Mouse (Mus musculus): ENCODE measurements around the gene Cldn15. TPM values are rescaled to one million over a fixed set of nuclear protein-coding genes. Genes with fewer than 3 reads are reported as not detected.
"Not testable (repeated sequence)": the region's sequence is repeated elsewhere in the genome, so short reads cannot be mapped to it uniquely, and the experiment has no call there.

Cldn15 gene
- polyA plus RNA-seq, 1 experiment from 2014 or later, result 0.25 TPM

- DNase-seq (ENCODE audit: low spot score), result no peak
- Histone ChIP-seq H3K4me1 (ENCODE audit: control insufficient read depth, insufficient read depth, low read length) (no peaks in the 10 kb centered on the region), H3K27ac (replicated peaks; ENCODE audit: low read depth, low read length) (no peak overlapping the region), H3K27me3 (ENCODE audit: control insufficient read depth, insufficient read depth, low read length) (no peaks in the 10 kb centered on the region), H3K4me3 (ENCODE audit: low read depth, low read length) (no peak overlapping the region), H3K4me2 (ENCODE audit: low read depth, low read length) (no peak overlapping the region), H3K9ac (replicated peaks; ENCODE audit: low read length) (no peak overlapping the region), H3K9me3 (replicated peaks; ENCODE audit: control insufficient read depth, low read length) (no peaks in the 10 kb centered on the region), H3K36me3 (replicated peaks; ENCODE audit: control insufficient read depth, insufficient read depth, low read depth, low read length) (no peaks in the 10 kb centered on the region)
- WGBS, result 85% methylated on average over 12 of the region's 12 CpGs
- no peak for ATAC-seq (replicated peaks; ENCODE audit: insufficient number of reproducible peaks, low FRiP score, low TSS enrichment, low read depth)
Measured at GRCm38 (mm10) chr5:136940845-136941560, 25.4 kb upstream of the Cldn15 start.

GRCm38 (mm10) chr5:136942781-136943180 is 23.6 kb upstream of the Cldn15 start:
- Histone ChIP-seq H3K4me1 (ENCODE audit: control insufficient read depth, insufficient read depth, low read length) (no peaks in the 10 kb centered on the region), H3K9ac (replicated peaks; ENCODE audit: low read length) (no peak overlapping the region), H3K27ac (replicated peaks; ENCODE audit: low read depth, low read length) (no peak overlapping the region), H3K9me3 (replicated peaks; ENCODE audit: control insufficient read depth, low read length) (no peaks in the 10 kb centered on the region), H3K4me3 (ENCODE audit: low read depth, low read length) (no peak overlapping the region), H3K4me2 (ENCODE audit: low read depth, low read length) (no peak overlapping the region), H3K27me3 (ENCODE audit: control insufficient read depth, insufficient read depth, low read length) (no peaks in the 10 kb centered on the region), H3K36me3 (replicated peaks; ENCODE audit: control insufficient read depth, insufficient read depth, low read depth, low read length) (no peaks in the 10 kb centered on the region)
- WGBS, result 75% methylated on average over 3 of the region's 3 CpGs
- ATAC-seq (replicated peaks; ENCODE audit: insufficient number of reproducible peaks, low FRiP score, low TSS enrichment, low read depth) (no peak), DNase-seq (ENCODE audit: low spot score) (peak; percentile 10)

- Histone ChIP-seq H3K27me3 (ENCODE audit: control insufficient read depth, insufficient read depth, low read length) (no peaks in the 10 kb centered on the region), H3K4me1 (ENCODE audit: control insufficient read depth, insufficient read depth, low read length) (no peaks in the 10 kb centered on the region), H3K27ac (replicated peaks; ENCODE audit: low read depth, low read length) (no peak overlapping the region), H3K4me2 (ENCODE audit: low read depth, low read length) (no peak overlapping the region), H3K4me3 (ENCODE audit: low read depth, low read length) (no peak overlapping the region), H3K9ac (replicated peaks; ENCODE audit: low read length) (no peak overlapping the region), H3K9me3 (replicated peaks; ENCODE audit: control insufficient read depth, low read length) (no peaks in the 10 kb centered on the region), H3K36me3 (replicated peaks; ENCODE audit: control insufficient read depth, insufficient read depth, low read depth, low read length) (no peaks in the 10 kb centered on the region)
- DNase-seq (ENCODE audit: low spot score) (no peak), ATAC-seq (replicated peaks; ENCODE audit: insufficient number of reproducible peaks, low FRiP score, low TSS enrichment, low read depth) (no peak)
- 77% methylated on average over 2 of the region's 2 CpGs for WGBS
Measured at GRCm38 (mm10) chr5:136943382-136943781, 23.0 kb upstream of the Cldn15 start.

GRCm38 (mm10) chr5:136945084-136945483 is 21.3 kb upstream of the Cldn15 start:
- H3K36me3 ChIP-seq (replicated peaks; ENCODE audit: control insufficient read depth, insufficient read depth, low read depth, low read length), result no peaks in the 10 kb centered on the region
- WGBS, result 86% methylated on average over 12 of the region's 12 CpGs
- H3K4me3 ChIP-seq (ENCODE audit: low read depth, low read length), result no peak overlapping the region
- no peak overlapping the region for H3K9ac ChIP-seq (replicated peaks; ENCODE audit: low read length)
- no peak overlapping the region for H3K27ac ChIP-seq (replicated peaks; ENCODE audit: low read depth, low read length)
- DNase-seq (ENCODE audit: low spot score) (no peak), ATAC-seq (replicated peaks; ENCODE audit: insufficient number of reproducible peaks, low FRiP score, low TSS enrichment, low read depth) (no peak)
- no peak overlapping the region for H3K4me2 ChIP-seq (ENCODE audit: low read depth, low read length)
- H3K4me1 ChIP-seq (ENCODE audit: control insufficient read depth, insufficient read depth, low read length), result no peaks in the 10 kb centered on the region
- no peaks in the 10 kb centered on the region for H3K9me3 ChIP-seq (replicated peaks; ENCODE audit: control insufficient read depth, low read length)
- no peaks in the 10 kb centered on the region for H3K27me3 ChIP-seq (ENCODE audit: control insufficient read depth, insufficient read depth, low read length)

- Histone ChIP-seq H3K9me3 (replicated peaks; ENCODE audit: control insufficient read depth, low read length) (no peaks in the 10 kb centered on the region), H3K4me1 (ENCODE audit: control insufficient read depth, insufficient read depth, low read length) (no peaks in the 10 kb centered on the region), H3K27ac (replicated peaks; ENCODE audit: low read depth, low read length) (no peak overlapping the region), H3K36me3 (replicated peaks; ENCODE audit: control insufficient read depth, insufficient read depth, low read depth, low read length) (no peaks in the 10 kb centered on the region), H3K4me3 (ENCODE audit: low read depth, low read length) (no peak overlapping the region), H3K9ac (replicated peaks; ENCODE audit: low read length) (no peak overlapping the region), H3K4me2 (ENCODE audit: low read depth, low read length) (no peak overlapping the region), H3K27me3 (ENCODE audit: control insufficient read depth, insufficient read depth, low read length) (no peaks in the 10 kb centered on the region)
- DNase-seq (ENCODE audit: low spot score) (no peak), ATAC-seq (replicated peaks; ENCODE audit: insufficient number of reproducible peaks, low FRiP score, low TSS enrichment, low read depth) (no peak)
Measured at GRCm38 (mm10) chr5:136947874-136948273, 18.5 kb upstream of the Cldn15 start.

- not testable (repeated sequence) for H3K9ac ChIP-seq (replicated peaks; ENCODE audit: low read length)
Measured at GRCm38 (mm10) chr5:136949551-136950336, 16.7 kb upstream of the Cldn15 start.

GRCm38 (mm10) chr5:136950521-136950920 is 15.9 kb upstream of the Cldn15 start:
- Histone ChIP-seq H3K9me3 (replicated peaks; ENCODE audit: control insufficient read depth, low read length) (no peaks in the 10 kb centered on the region), H3K4me3 (ENCODE audit: low read depth, low read length) (no peak overlapping the region), H3K36me3 (replicated peaks; ENCODE audit: control insufficient read depth, insufficient read depth, low read depth, low read length) (no peaks in the 10 kb centered on the region), H3K27ac (replicated peaks; ENCODE audit: low read depth, low read length) (no peak overlapping the region), H3K27me3 (ENCODE audit: control insufficient read depth, insufficient read depth, low read length) (no peaks in the 10 kb centered on the region), H3K4me2 (ENCODE audit: low read depth, low read length) (no peak overlapping the region), H3K4me1 (ENCODE audit: control insufficient read depth, insufficient read depth, low read length) (no peaks in the 10 kb centered on the region), H3K9ac (replicated peaks; ENCODE audit: low read length) (no peak overlapping the region)
- DNase-seq (ENCODE audit: low spot score) (no peak), ATAC-seq (replicated peaks; ENCODE audit: insufficient number of reproducible peaks, low FRiP score, low TSS enrichment, low read depth) (no peak)
- WGBS, result 89% methylated on average over 6 of the region's 6 CpGs

More at GRCm38 (mm10) chr5:136949551-136950336, 16.7 kb upstream of the Cldn15 start:
- H3K27me3 ChIP-seq (ENCODE audit: control insufficient read depth, insufficient read depth, low read length); H3K9me3 ChIP-seq (replicated peaks; ENCODE audit: control insufficient read depth, low read length); H3K4me1 ChIP-seq (ENCODE audit: control insufficient read depth, insufficient read depth, low read length); DNase-seq (ENCODE audit: low spot score); H3K4me2 ChIP-seq (ENCODE audit: low read depth, low read length); H3K36me3 ChIP-seq (replicated peaks; ENCODE audit: control insufficient read depth, insufficient read depth, low read depth, low read length); ATAC-seq (replicated peaks; ENCODE audit: insufficient number of reproducible peaks, low FRiP score, low TSS enrichment, low read depth); H3K27ac ChIP-seq (replicated peaks; ENCODE audit: low read depth, low read length); H3K4me3 ChIP-seq (ENCODE audit: low read depth, low read length): not testable (repeated sequence)
- 87% methylated on average over 14 of the region's 14 CpGs for WGBS

- no peak overlapping the region for H3K9ac ChIP-seq (replicated peaks; ENCODE audit: low read length)
- no peak overlapping the region for H3K4me3 ChIP-seq (ENCODE audit: low read depth, low read length)
- no peak overlapping the region for H3K4me2 ChIP-seq (ENCODE audit: low read depth, low read length)
- no peaks in the 10 kb centered on the region for H3K4me1 ChIP-seq (ENCODE audit: control insufficient read depth, insufficient read depth, low read length)
- 77% methylated on average over 4 of the region's 4 CpGs for WGBS
- no peaks in the 10 kb centered on the region for H3K9me3 ChIP-seq (replicated peaks; ENCODE audit: control insufficient read depth, low read length)
- DNase-seq (ENCODE audit: low spot score), result no peak
- H3K27ac ChIP-seq (replicated peaks; ENCODE audit: low read depth, low read length), result no peak overlapping the region
- H3K36me3 ChIP-seq (replicated peaks; ENCODE audit: control insufficient read depth, insufficient read depth, low read depth, low read length), result no peaks in the 10 kb centered on the region
- no peak for ATAC-seq (replicated peaks; ENCODE audit: insufficient number of reproducible peaks, low FRiP score, low TSS enrichment, low read depth)
- H3K27me3 ChIP-seq (ENCODE audit: control insufficient read depth, insufficient read depth, low read length), result no peaks in the 10 kb centered on the region
Measured at GRCm38 (mm10) chr5:136952153-136952552, 14.3 kb upstream of the Cldn15 start.
